Mouse (Mus musculus) liver, postnatal 0 days (tissue): ENCODE data around the gene Duoxa1. TPM values are rescaled to one million over a fixed set of nuclear protein-coding genes. Genes with fewer than 3 reads are reported as not detected.

ENCODE experiments used
- ATAC-seq: fragments of 200-750 bp; cut with Nextera tagmentation; 2 replicates; pipeline ENCODE4 v1.8.0; 2017; ENCODE audit warnings: mild to moderate bottlenecking, moderate library complexity
- DNase-seq: peaks from one replicate; pipeline ENCODE4 v3.0.0-alpha.2; 2016
- H3K27ac ChIP-seq: fragments of 300-500 bp; sonication (generic); 2 replicates; pipeline ENCODE4 v1.5.1; 2014; ENCODE audit warnings: antibody characterized with exemption, moderate library complexity, mild to moderate bottlenecking, low read depth
- H3K27me3 ChIP-seq: fragments of 300-500 bp; sonication (generic); 2 replicates; pipeline ENCODE4 v1.6.1; 2014; ENCODE audit warnings: low read length, control low read depth, mixed read lengths; ENCODE audit not compliant: insufficient read depth
- H3K36me3 ChIP-seq: fragments of 300-500 bp; sonication (generic); replicated peaks from 2 replicates; pipeline ENCODE4 v1.6.1; 2014; ENCODE audit warnings: mild to moderate bottlenecking, control low read depth, low read length, moderate library complexity, mixed read lengths; ENCODE audit not compliant: insufficient read depth
- H3K4me1 ChIP-seq: fragments of 300-500 bp; sonication (generic); 2 replicates; pipeline ENCODE4 v1.6.1; 2014; ENCODE audit warnings: antibody characterized with exemption, mild to moderate bottlenecking, control low read depth; ENCODE audit not compliant: insufficient read depth
- H3K4me2 ChIP-seq: fragments of 300-500 bp; sonication (generic); 2 replicates; pipeline ENCODE4 v1.6.1; 2014; ENCODE audit warnings: low read depth, mild to moderate bottlenecking, low read length, moderate library complexity, mixed read lengths
- H3K4me3 ChIP-seq: fragments of 300-500 bp; sonication (generic); 2 replicates; pipeline ENCODE4 v1.5.1; 2014; ENCODE audit warnings: low read depth, low read length
- H3K9ac ChIP-seq: fragments of 300-500 bp; sonication (generic); replicated peaks from 2 replicates; pipeline ENCODE4 v1.6.1; 2014; ENCODE audit warnings: mild to moderate bottlenecking, moderate library complexity
- H3K9me3 ChIP-seq: fragments of 300-500 bp; sonication (generic); 2 replicates; pipeline ENCODE4 v1.6.1; 2016; ENCODE audit warnings: mild to moderate bottlenecking, control low read depth, low read length, mixed read lengths
- CTCF ChIP-seq: sonication (generic); IDR thresholded peaks from 2 replicates; pipeline ENCODE4 v1.5.1; 2016; ENCODE audit warnings: antibody characterized with exemption, low read depth
- EP300 ChIP-seq: IDR thresholded peaks from 2 replicates; pipeline ENCODE4 v1.6.1; 2016; ENCODE audit warnings: antibody characterized with exemption, low read depth, mild to moderate bottlenecking
- WGBS: fragments of 180-500 bp; shearing (Covaris S2); extraction: QIAGEN DNeasy Blood & Tissue Kit; methylation state at CpG from one replicate; pipeline ENCODE4 v1.1.7; 2014; ENCODE audit not compliant: insufficient replicate concordance; 5-methylcytosine and 5-hydroxymethylcytosine counted together
- polyA plus RNA-seq: library from polyadenylated mRNA; unstranded; fragments of >200 nt; fragmentation: Nextera tagmentation; extraction: Ambion mirVana; gene quantifications from 2 replicates; pipeline ENCODE4 v1.2.1, GENCODE M21; 2015

The Duoxa1 gene
- polyA plus RNA-seq, result not detected in 2 replicates

DNA sequence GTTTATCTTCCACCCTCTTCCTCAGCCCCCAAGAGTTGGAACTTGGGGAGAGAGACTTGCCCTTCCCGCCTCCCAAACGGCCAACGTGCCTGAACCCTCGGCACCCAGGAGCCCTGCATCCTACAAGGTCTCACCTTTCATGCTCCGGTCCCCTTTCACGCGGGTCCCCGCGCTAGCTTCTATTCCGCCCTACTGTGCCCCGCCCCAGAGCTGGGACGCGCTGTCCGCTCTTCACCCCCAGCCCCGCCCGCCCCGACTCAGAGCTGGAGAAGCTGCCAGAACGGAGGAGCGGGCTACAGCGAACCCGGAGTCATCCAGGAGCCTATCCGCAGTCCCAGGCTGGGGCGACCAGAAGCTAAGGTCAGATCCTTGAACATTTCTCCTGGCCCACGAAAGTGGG, at the start of gene Duoxa1:
Duoxa1 (minus strand) TSS at position 195 of the 400 bp plus-strand sequence.
- Histone ChIP-seq H3K4me1 (peaks cover 8% of the 10 kb centered on the region), H3K27me3 (peaks cover 59% of the 10 kb centered on the region), H3K9me3 (no peaks in the 10 kb centered on the region), H3K4me2 (peak within 1 kb of the TSS; percentile 53), H3K9ac (no peak within 1 kb of the TSS), H3K27ac (no peak within 1 kb of the TSS), H3K4me3 (peak within 1 kb of the TSS; percentile 17), H3K36me3 (no peaks in the 10 kb centered on the region)
- no peak for DNase-seq
- 0 out of 2 replicates have a peak, but pooled peaks have one; percentile 21 for ATAC-seq
- 5% methylated on average over 24 of the region's 24 CpGs for WGBS
- TF ChIP-seq CTCF (no peak), EP300 (no peak)

DNA sequence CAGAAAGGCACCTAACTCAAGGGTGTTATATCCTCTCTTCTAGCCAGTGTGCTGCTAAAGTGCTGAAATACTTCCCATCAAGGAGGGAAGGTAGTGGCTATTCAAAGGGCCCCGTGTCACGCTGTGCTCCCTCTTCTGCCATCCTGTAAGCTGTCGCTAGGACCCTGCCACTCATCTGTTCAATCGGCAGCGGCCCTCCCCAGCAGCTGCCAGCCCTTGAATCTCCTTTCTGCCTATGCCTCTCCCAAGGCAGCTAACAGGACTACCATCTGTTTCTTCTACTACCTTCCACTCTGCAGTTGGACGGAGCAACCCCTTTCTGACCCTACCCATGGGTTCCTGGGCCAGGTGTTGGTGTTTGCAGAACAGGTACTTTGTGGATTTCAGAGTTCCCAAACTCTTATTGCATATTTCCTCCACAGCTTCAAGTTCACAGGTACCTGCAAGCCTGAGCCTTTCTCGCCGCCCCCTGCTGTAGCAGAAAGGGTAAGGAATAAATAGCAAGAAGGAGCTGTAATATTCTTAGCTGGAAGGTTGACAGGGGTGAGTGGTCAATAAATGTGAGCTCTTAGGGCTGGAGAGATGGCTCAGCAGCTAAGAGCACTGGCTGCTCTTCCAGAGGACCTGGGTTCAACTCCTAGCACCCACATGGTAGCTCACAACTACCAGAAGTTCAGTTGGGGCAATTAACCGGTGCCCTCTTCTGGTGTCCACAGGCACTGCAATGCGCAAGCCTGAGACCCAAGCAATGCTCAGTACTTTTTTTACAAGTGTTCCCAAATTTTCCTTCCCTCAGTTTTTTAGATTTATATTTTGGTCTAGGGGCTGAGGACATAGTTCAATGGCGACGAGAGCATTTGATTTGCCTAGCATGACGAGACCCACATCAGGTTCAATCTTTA, 49.3 kb upstream of the Duoxa1 start:
- peaks cover 17% of the 10 kb centered on the region for H3K4me1 ChIP-seq
- whole genome bisulfite sequencing, result 89% methylated on average over 13 of the region's 13 CpGs
- peaks cover 5% of the 10 kb centered on the region; the same call in 1 of the 2 replicates for H3K36me3 ChIP-seq
- H3K27me3 ChIP-seq, result no peaks in the 10 kb centered on the region
- H3K27ac ChIP-seq, result no peak overlapping the region
- DNase-seq (no peak), ATAC-seq (no peak)
- no peak overlapping the region for H3K4me2 ChIP-seq
- no peak overlapping the region for H3K4me3 ChIP-seq
- no peak overlapping the region for H3K9ac ChIP-seq
- no peaks in the 10 kb centered on the region for H3K9me3 ChIP-seq
- TF ChIP-seq CTCF (peak; percentile 33), EP300 (no peak)

GRCm38 (mm10) chr2:122361868-122362621, 48.5 kb upstream of the Duoxa1 start:
- Histone ChIP-seq H3K4me1 (peaks cover 10% of the 10 kb centered on the region), H3K27ac (no peak overlapping the region)
- 61% methylated on average over 10 of the region's 10 CpGs for WGBS

DNA sequence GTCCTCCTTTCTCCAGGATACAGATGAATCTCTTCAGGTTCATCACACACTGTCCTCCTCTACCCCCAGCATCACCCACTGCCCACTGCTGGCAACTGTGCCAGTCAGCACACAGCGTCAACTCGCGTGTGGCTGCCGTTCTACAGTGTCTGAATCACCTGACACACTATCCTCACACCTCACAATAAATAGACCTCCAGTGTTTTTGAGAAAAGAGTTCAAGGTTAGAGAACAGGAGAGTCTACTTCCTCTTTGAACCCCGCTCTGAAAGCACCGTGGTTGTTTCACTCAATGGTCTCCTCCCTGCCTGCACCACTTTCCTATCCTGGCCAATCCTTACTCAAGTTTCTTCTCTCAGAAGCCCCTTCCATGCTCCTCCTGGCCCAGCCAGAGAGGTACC, 47.7 kb upstream of the Duoxa1 start:
- peaks cover 12% of the 10 kb centered on the region; the same call in 1 of the 2 replicates for H3K36me3 ChIP-seq
- no peak overlapping the region for H3K4me2 ChIP-seq
- TF ChIP-seq CTCF (no peak), EP300 (no peak)
- no peaks in the 10 kb centered on the region for H3K9me3 ChIP-seq
- ATAC-seq, result no peak
- no peaks in the 10 kb centered on the region for H3K27me3 ChIP-seq
- no peak overlapping the region for H3K9ac ChIP-seq
- no peak overlapping the region for H3K4me3 ChIP-seq
- DNase-seq, result no peak
- peaks cover 5% of the 10 kb centered on the region for H3K4me1 ChIP-seq
- 65% methylated on average over 6 of the region's 6 CpGs for WGBS
- H3K27ac ChIP-seq, result no peak overlapping the region

More at GRCm38 (mm10) chr2:122361868-122362621, 48.5 kb upstream of the Duoxa1 start:
- no peak overlapping the region for H3K4me3 ChIP-seq
- H3K4me2 ChIP-seq, result no peak overlapping the region
- ATAC-seq, result no peak
- H3K27me3 ChIP-seq, result no peaks in the 10 kb centered on the region
- H3K9me3 ChIP-seq, result no peaks in the 10 kb centered on the region
- DNase-seq, result no peak
- H3K36me3 ChIP-seq, result peaks cover 8% of the 10 kb centered on the region; the same call in 1 of the 2 replicates
- H3K9ac ChIP-seq, result 0 out of 2 replicates have a peak overlapping the region, but pooled peaks have one; percentile 11
- TF ChIP-seq CTCF, result no peak
- TF ChIP-seq EP300, result no peak

DNA sequence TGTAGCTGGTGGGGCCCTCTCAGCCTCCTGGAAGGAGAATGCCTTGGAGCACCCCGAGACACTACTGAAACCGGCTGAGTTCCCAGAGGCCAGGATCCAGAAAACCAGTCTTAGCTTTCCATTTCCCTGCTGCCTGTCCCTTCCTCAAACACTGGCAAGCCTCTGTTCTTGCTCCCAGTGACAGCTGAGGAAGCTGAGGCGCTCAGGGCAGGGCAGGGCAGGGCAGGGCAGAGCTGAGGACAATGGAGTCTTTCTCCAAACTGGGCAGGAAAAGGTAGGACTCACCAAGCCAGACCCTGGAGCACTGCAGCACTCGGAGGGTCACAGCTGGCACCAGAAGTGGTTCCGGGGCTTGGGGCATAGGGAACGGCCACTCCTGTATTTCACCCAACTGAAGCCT, 46.8 kb upstream of the Duoxa1 start:
- TF ChIP-seq CTCF, result no peak
- no peak for TF ChIP-seq EP300
- Histone ChIP-seq H3K27me3 (no peaks in the 10 kb centered on the region), H3K9me3 (no peaks in the 10 kb centered on the region), H3K4me1 (peaks cover 4% of the 10 kb centered on the region; the same call in 1 of the 2 replicates), H3K36me3 (peaks cover 12% of the 10 kb centered on the region; the same call in 1 of the 2 replicates), H3K4me3 (no peak overlapping the region), H3K4me2 (no peak overlapping the region), H3K9ac (no peak overlapping the region), H3K27ac (no peak overlapping the region)
- WGBS, result 88% methylated on average over 6 of the region's 6 CpGs
- DNase-seq (no peak), ATAC-seq (no peak)

DNA sequence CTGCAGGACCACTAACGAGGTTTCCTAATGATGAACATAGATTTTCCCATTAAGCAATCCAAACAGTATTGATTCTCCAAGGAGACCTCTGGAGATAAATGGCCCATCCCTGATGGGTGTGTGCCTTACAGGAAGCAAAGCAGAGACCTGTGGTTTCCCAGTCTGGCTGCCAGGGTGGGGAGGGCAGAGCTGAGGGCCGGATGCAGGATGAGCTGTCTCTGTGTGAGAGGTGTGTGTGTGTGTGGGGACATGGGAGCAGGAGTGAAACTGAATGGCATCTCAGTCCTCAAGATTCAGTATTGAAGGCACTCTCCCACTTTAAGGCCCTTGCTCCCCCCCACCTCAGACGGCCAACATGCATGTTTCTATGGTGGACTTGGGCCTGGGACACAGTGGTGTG, 42.7 kb upstream of the Duoxa1 start:
- Histone ChIP-seq H3K4me1 (no peaks in the 10 kb centered on the region), H3K4me2 (no peak overlapping the region), H3K27me3 (no peaks in the 10 kb centered on the region), H3K4me3 (no peak overlapping the region), H3K9me3 (no peaks in the 10 kb centered on the region), H3K27ac (no peak overlapping the region), H3K36me3 (peaks cover 9% of the 10 kb centered on the region; the same call in 1 of the 2 replicates), H3K9ac (no peak overlapping the region)
- ATAC-seq, result peak; percentile 27; the same call in 1 of the 2 replicates
- TF ChIP-seq CTCF (no peak), EP300 (no peak)
- WGBS, result 63% methylated on average over 3 of the region's 3 CpGs
- DNase-seq, result no peak
